Mouse (Mus musculus) midbrain, postnatal 0 days (tissue): ENCODE results near the gene Sstr3. TPM values are rescaled to one million over a fixed set of nuclear protein-coding genes. Genes with fewer than 3 reads are reported as not detected.

Experiments used
- ATAC-seq: fragments of 200-750 bp; cut with Nextera tagmentation; 2 replicates; pipeline ENCODE4 v1.8.0; 2017; ENCODE audit warnings: moderate number of reproducible peaks, mild to moderate bottlenecking, moderate TSS enrichment, moderate library complexity; ENCODE audit not compliant: low FRiP score
- DNase-seq: peaks from one replicate; pipeline ENCODE4 v3.0.0-alpha.2; 2015; ENCODE audit warnings: low spot score
- H3K27ac ChIP-seq: fragments of 300-500 bp; sonication (generic); 2 replicates; pipeline ENCODE4 v1.5.1; 2014; ENCODE audit warnings: low read depth, mild to moderate bottlenecking, low read length, mixed read lengths
- H3K27me3 ChIP-seq: fragments of 300-500 bp; sonication (generic); 2 replicates; pipeline ENCODE4 v1.6.1; 2014; ENCODE audit warnings: low read length, control low read depth, mixed read lengths; ENCODE audit not compliant: insufficient read depth
- H3K36me3 ChIP-seq: fragments of 300-500 bp; sonication (generic); 2 replicates; pipeline ENCODE4 v1.6.1; 2014; ENCODE audit warnings: low read length, control low read depth, mixed read lengths; ENCODE audit not compliant: insufficient read depth
- H3K4me1 ChIP-seq: fragments of 300-500 bp; sonication (generic); 2 replicates; pipeline ENCODE4 v1.6.1; 2014; ENCODE audit warnings: mild to moderate bottlenecking, control low read depth, antibody characterized with exemption, low read length, mixed read lengths; ENCODE audit not compliant: insufficient read depth
- H3K4me2 ChIP-seq: fragments of 300-500 bp; sonication (generic); 2 replicates; pipeline ENCODE4 v1.6.1; 2014; ENCODE audit warnings: low read depth, mild to moderate bottlenecking, low read length, mixed read lengths; ENCODE audit not compliant: poor library complexity, severe bottlenecking
- H3K4me3 ChIP-seq: fragments of 300-500 bp; sonication (generic); 2 replicates; pipeline ENCODE4 v1.5.1; 2014; ENCODE audit warnings: low read depth, mild to moderate bottlenecking, low read length, moderate library complexity
- H3K9ac ChIP-seq: fragments of 300-500 bp; sonication (generic); replicated peaks from 2 replicates; pipeline ENCODE4 v1.6.1; 2014; ENCODE audit warnings: mild to moderate bottlenecking, low read length, moderate library complexity, mixed read lengths; ENCODE audit not compliant: poor library complexity, severe bottlenecking
- H3K9me3 ChIP-seq: fragments of 300-500 bp; sonication (generic); 2 replicates; pipeline ENCODE4 v1.6.1; 2016; ENCODE audit warnings: low read length, control low read depth
- CTCF ChIP-seq: IDR thresholded peaks from 2 replicates; pipeline ENCODE4 v1.5.1; 2016; ENCODE audit warnings: antibody characterized with exemption, mild to moderate bottlenecking
- WGBS: fragments of 180-500 bp; shearing (Covaris S2); extraction: QIAGEN DNeasy Blood & Tissue Kit; methylation state at CpG from one replicate; pipeline ENCODE4 v1.1.7; 2014; 5-methylcytosine and 5-hydroxymethylcytosine counted together
- polyA plus RNA-seq: library from polyadenylated mRNA; unstranded; fragments of >200 nt; fragmentation: Nextera tagmentation; extraction: Ambion mirVana; gene quantifications from 2 replicates; pipeline ENCODE4 v1.2.1, GENCODE M21; 2015
- total RNA-seq: library from RNA; depleted of rRNA; stranded (reverse); fragments of >200 nt; gene quantifications from 2 replicates; pipeline ENCODE4 v1.2.3, GENCODE M21; 2014

Gene Sstr3
- total and polyA plus RNA-seq, 2 experiments from 2014 or later, result 0.49 to 2.4 TPM

DNA sequence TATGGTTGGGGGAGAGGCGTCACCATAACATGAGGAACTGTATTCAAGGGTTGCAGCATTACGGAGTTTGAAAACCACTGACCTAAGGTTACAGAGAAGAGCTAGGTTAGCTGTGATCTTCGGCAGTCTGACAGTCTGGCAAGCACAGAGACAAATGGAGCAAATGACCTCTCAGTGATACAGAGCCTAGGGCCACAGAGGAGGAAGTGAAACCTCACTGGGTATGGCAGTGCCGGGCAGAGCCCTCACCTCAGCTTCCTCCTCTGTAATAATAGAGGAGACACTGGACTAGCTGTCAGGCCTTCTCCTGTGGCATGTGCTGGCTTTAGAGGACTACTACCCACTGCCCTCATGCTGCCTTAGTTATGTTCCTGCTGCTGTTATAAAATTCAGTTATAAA, 44.4 kb upstream of the Sstr3 start:
- 88% methylated on average over 4 of the region's 4 CpGs for WGBS

GRCm38 (mm10) chr15:78588049-78588448, 43.6 kb upstream of the Sstr3 start:
- Histone ChIP-seq H3K4me3 (no peak overlapping the region), H3K9ac (no peak overlapping the region), H3K4me1 (no peaks in the 10 kb centered on the region), H3K4me2 (no peak overlapping the region), H3K27ac (no peak overlapping the region), H3K9me3 (no peaks in the 10 kb centered on the region), H3K36me3 (no peaks in the 10 kb centered on the region), H3K27me3 (no peaks in the 10 kb centered on the region)
- TF ChIP-seq CTCF, result no peak
- no peak for DNase-seq
- ATAC-seq, result no peak
- WGBS, result 83% methylated on average over 4 of the region's 4 CpGs

More for the DNA sequence above, 44.4 kb upstream of the Sstr3 start:
- DNase-seq (no peak), ATAC-seq (no peak)
- Histone ChIP-seq H3K27ac (no peak overlapping the region), H3K4me1 (no peaks in the 10 kb centered on the region), H3K9me3 (no peaks in the 10 kb centered on the region), H3K36me3 (no peaks in the 10 kb centered on the region), H3K27me3 (no peaks in the 10 kb centered on the region), H3K9ac (no peak overlapping the region), H3K4me2 (no peak overlapping the region), H3K4me3 (no peak overlapping the region)
- TF ChIP-seq CTCF, result no peak

DNA sequence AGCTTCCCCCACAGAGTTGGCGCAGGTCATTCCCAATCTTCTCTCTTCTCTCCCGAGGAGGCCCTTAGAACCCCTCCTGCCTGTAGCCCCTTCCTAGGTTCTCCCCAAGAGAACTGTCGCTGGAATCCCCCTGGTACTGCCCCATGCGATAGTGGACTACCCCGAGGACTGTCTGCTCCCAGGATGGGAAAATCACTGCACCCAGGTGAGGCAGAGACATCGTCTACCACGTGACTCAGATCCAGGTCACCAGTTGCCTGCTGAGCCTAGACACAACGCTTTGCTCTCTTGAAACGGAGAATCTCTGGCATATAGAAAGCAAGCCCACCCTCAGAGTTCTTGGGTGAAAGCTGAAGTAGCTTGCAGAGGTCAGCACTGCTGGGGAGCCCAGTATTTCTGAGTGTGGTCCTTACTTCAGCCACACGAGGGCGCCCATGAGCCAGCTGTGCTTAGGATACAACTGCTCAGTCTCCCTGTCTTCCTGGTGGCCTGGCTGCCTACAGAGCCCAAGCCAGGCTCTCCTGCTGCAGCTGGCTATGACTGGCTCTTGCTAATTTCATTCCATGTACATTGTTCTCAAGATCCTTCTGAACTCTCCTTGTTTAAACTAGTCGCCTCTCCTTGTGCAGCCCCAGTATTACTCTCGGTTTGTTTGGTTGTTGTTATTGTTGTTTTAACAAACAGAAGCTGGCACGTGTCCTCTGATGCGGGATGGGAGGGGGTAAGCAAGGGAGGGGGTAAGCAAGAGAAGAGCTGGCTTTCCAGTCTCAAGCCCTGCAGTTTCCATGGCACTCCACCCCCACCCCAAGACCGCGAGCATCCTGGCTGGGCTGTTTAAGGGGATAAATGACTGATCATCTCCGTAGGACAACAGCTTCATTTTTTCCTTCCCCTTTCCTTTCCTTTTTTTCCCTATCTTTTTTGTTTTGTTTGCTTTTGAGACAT, 42.8 kb upstream of the Sstr3 start:
- no peaks in the 10 kb centered on the region for H3K4me1 ChIP-seq
- H3K9me3 ChIP-seq, result no peaks in the 10 kb centered on the region
- DNase-seq, result peak; percentile 89
- H3K27ac ChIP-seq, result peak overlapping the region; percentile 62; the same call in 1 of the 2 replicates
- peak; percentile 97 for TF ChIP-seq CTCF
- no peak overlapping the region for H3K4me2 ChIP-seq
- H3K4me3 ChIP-seq, result no peak overlapping the region
- ATAC-seq, result peak; percentile 90
- H3K36me3 ChIP-seq, result no peaks in the 10 kb centered on the region
- no peak overlapping the region for H3K9ac ChIP-seq
- WGBS, result 50% methylated on average over 18 of the region's 18 CpGs
- no peaks in the 10 kb centered on the region for H3K27me3 ChIP-seq

DNA sequence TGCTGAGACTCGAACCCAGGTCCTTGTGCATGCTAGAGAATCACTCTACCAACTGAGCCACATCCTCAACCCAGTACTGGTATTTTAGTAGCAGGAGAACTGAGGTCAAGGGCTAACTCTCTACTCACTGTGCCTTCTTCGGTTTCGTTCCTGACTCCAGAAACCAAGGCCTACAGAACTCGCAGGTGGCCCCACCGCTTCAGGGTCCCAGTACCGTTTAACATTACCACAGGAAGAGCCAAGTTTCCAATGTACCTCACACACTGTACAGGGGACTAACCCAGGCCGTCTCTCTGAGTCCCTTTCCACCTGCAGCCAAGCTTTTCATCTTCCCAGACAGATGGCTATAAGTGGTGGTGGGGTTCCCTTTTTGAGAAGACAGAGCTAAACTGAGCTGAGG, 40.9 kb upstream of the Sstr3 start:
- no peak overlapping the region for H3K4me2 ChIP-seq
- no peaks in the 10 kb centered on the region for H3K36me3 ChIP-seq
- ATAC-seq (no peak), DNase-seq (no peak)
- H3K4me1 ChIP-seq, result no peaks in the 10 kb centered on the region
- no peak overlapping the region for H3K4me3 ChIP-seq
- no peak overlapping the region for H3K27ac ChIP-seq
- 92% methylated on average over 7 of the region's 7 CpGs for WGBS
- no peak overlapping the region for H3K9ac ChIP-seq
- no peaks in the 10 kb centered on the region for H3K9me3 ChIP-seq
- H3K27me3 ChIP-seq, result no peaks in the 10 kb centered on the region
- TF ChIP-seq CTCF, result no peak

DNA sequence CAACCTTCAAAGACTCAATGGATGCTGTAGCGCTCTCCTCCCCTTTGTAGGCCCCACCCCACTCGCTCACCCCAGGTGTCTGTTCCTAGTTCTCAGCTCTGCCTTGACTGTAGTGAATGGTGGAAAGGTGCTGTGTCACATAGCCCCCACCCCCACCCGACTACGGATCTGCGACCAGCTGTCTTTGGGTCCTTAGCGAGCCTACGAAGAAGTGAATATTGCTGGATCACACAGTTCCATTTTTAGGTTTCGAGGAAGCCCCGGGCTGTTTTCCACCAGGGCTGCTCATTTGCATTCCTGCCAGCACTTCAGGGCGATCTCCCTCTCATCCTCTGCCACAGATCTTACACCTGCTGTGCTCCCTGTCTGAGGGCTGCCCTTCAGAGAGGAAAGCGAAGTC, 38.9 kb upstream of the Sstr3 start:
- H3K27me3 ChIP-seq, result no peaks in the 10 kb centered on the region
- no peaks in the 10 kb centered on the region for H3K4me1 ChIP-seq
- no peak overlapping the region for H3K4me3 ChIP-seq
- 17% methylated on average over 11 of the region's 11 CpGs for WGBS
- H3K27ac ChIP-seq, result no peak overlapping the region
- no peak for DNase-seq
- ATAC-seq, result no peak
- H3K9ac ChIP-seq, result no peak overlapping the region
- no peaks in the 10 kb centered on the region for H3K36me3 ChIP-seq
- H3K9me3 ChIP-seq, result no peaks in the 10 kb centered on the region
- no peak for TF ChIP-seq CTCF
- H3K4me2 ChIP-seq, result no peak overlapping the region

- TF ChIP-seq CTCF, result no peak
- no peaks in the 10 kb centered on the region for H3K9me3 ChIP-seq
- 56% methylated on average over 4 of the region's 4 CpGs for WGBS
- H3K4me1 ChIP-seq, result no peaks in the 10 kb centered on the region
- no peak overlapping the region for H3K4me2 ChIP-seq
- H3K4me3 ChIP-seq, result no peak overlapping the region
- no peaks in the 10 kb centered on the region for H3K27me3 ChIP-seq
- no peak overlapping the region for H3K27ac ChIP-seq
- no peak for DNase-seq
- no peak for ATAC-seq
- H3K36me3 ChIP-seq, result no peaks in the 10 kb centered on the region
- no peak overlapping the region for H3K9ac ChIP-seq
These were observed 31.9 kb upstream of the Sstr3 start for GRCm38 (mm10) chr15:78576284-78576810.
